Mouse (Mus musculus) forebrain, embryonic 12.5 days (tissue): ENCODE data around the gene Gm12258. TPM values are rescaled to one million over a fixed set of nuclear protein-coding genes. Genes with fewer than 3 reads are reported as not detected.
A peak's percentile ranks its signal among the peaks of the same experiment; 100 is the strongest.
"Not testable (repeated sequence)": the region's sequence is repeated elsewhere in the genome, so short reads cannot be mapped to it uniquely, and the experiment has no call there.

Experiments used
- ATAC-seq: fragments of 200-750 bp; cut with Nextera tagmentation; 2 replicates; pipeline ENCODE4 v1.8.0; 2017; ENCODE audit warnings: moderate TSS enrichment; ENCODE audit not compliant: low FRiP score
- H3K27ac ChIP-seq: fragments of 300-500 bp; sonication (generic); 2 replicates; pipeline ENCODE4 v1.5.1; 2016; ENCODE audit warnings: mild to moderate bottlenecking
- H3K27me3 ChIP-seq: fragments of 300-500 bp; sonication (generic); 2 replicates; pipeline ENCODE4 v1.6.1; 2016; ENCODE audit warnings: mild to moderate bottlenecking
- H3K36me3 ChIP-seq: fragments of 300-500 bp; sonication (generic); replicated peaks from 2 replicates; pipeline ENCODE4 v1.6.1; 2016; ENCODE audit warnings: mild to moderate bottlenecking
- H3K4me1 ChIP-seq: fragments of 300-500 bp; sonication (generic); 2 replicates; pipeline ENCODE4 v1.6.1; 2016
- H3K4me2 ChIP-seq: fragments of 300-500 bp; sonication (generic); 2 replicates; pipeline ENCODE4 v1.6.1; 2016; ENCODE audit warnings: mild to moderate bottlenecking, moderate library complexity
- H3K4me3 ChIP-seq: fragments of 300-500 bp; sonication (generic); replicated peaks from 2 replicates; pipeline ENCODE4 v1.5.1; 2016; ENCODE audit warnings: mild to moderate bottlenecking
- H3K9ac ChIP-seq: fragments of 300-500 bp; sonication (generic); 2 replicates; pipeline ENCODE4 v1.6.1; 2016; ENCODE audit warnings: mild to moderate bottlenecking
- H3K9me3 ChIP-seq: fragments of 300-500 bp; sonication (generic); 2 replicates; pipeline ENCODE4 v1.6.1; 2016
- WGBS: fragments of 180-500 bp; shearing (Covaris S2); methylation state at CpG from one replicate; pipeline ENCODE4 v1.1.7; 2016; 5-methylcytosine and 5-hydroxymethylcytosine counted together
- polyA plus RNA-seq: library from polyadenylated mRNA; unstranded; fragments of >200 nt; fragmentation: Nextera tagmentation; extraction: Ambion mirVana; gene quantifications from 2 replicates; pipeline ENCODE4 v1.2.1, GENCODE M21; 2016

Gm12258 gene
- polyA plus RNA-seq, result 15.5 and 15.9 TPM in 2 replicates

GRCm38 (mm10) chr11:58846919-58847461, at the start of gene Gm12258:
TSS of gene Gm12258 (plus strand) at chr11:58847158.
- WGBS, result under 1% methylated on average over 24 of the region's 24 CpGs
- peak within 1 kb of the TSS; percentile 74 for H3K27ac ChIP-seq

DNA sequence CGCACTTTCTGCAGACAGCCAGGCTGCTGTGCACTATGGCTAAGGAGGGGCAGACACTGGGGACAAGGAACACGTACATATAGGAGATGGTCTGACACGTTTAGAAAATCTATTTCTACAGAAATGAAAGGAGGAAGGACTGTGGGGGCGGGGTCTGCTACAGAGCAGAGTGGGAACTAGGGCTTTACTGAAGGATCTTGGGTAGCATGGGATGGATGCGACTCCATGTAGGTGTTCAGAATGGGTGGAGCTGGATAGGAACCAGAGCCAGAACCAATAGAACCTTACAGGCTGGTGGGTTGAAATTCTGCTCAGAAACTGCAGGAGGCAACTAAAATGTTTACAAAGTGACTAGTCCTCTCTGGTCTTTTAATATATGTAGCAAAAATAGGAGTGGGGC, 47.2 kb upstream of the Gm12258 start:
- H3K9ac ChIP-seq, result no peak overlapping the region
- 83% methylated on average over 5 of the region's 5 CpGs for WGBS
- H3K4me2 ChIP-seq, result no peak overlapping the region
- H3K4me1 ChIP-seq, result peaks cover 15% of the 10 kb centered on the region
- no peak for ATAC-seq
- no peaks in the 10 kb centered on the region for H3K9me3 ChIP-seq
- no peak overlapping the region for H3K27ac ChIP-seq
- H3K4me3 ChIP-seq, result no peak overlapping the region
- no peaks in the 10 kb centered on the region for H3K27me3 ChIP-seq
- H3K36me3 ChIP-seq, result no peaks in the 10 kb centered on the region

More at GRCm38 (mm10) chr11:58846919-58847461, at the start of gene Gm12258:
- peak; percentile 100 for ATAC-seq
- H3K9ac ChIP-seq, result peak within 1 kb of the TSS; percentile 81
- H3K27me3 ChIP-seq, result no peaks in the 10 kb centered on the region
- no peaks in the 10 kb centered on the region for H3K9me3 ChIP-seq
- H3K4me3 ChIP-seq, result peak within 1 kb of the TSS; percentile 82
- peak within 1 kb of the TSS; percentile 87 for H3K4me2 ChIP-seq
- H3K36me3 ChIP-seq, result peaks cover 24% of the 10 kb centered on the region
- peaks cover 9% of the 10 kb centered on the region for H3K4me1 ChIP-seq

DNA sequence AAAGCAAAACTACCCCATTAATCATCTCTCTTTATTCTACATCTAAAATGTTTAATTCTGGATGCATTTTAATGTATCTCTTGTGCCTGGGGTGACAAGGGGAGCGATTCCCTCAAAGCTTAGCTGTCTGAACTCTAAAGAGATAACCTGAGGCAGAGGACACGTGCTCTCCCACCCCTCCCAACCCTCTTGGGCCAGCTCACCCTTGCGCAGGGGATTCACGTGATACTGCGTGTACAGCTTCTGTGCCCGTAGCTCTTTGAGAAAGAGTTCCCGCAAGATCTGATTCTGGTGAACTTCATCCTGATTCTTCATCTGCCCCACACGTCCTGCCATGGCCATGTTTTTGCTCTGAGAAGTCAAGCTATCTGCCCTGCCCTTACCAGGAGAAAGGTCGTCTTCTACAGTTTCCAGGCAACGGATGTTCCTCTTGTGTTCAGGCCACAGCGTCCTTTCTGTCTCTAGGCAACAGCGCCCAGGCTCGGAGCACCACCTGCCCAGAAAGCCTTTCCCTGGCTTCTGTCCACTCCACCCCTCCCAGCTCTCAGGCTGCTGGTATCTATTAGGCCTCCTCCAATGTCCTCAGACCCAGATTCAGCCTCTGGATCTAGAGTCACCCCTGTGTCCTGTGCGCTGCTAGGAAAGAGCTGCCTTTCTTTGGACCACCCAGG, 45.3 kb upstream of the Gm12258 start, which contains the start of gene Fam183b:
Fam183b (minus strand) TSS at position 403 of the 671 bp plus-strand sequence.
- Histone ChIP-seq H3K4me2 (peak within 1 kb of the TSS; percentile 36), H3K9ac (no peak within 1 kb of the TSS), H3K36me3 (no peaks in the 10 kb centered on the region), H3K4me3 (no peak within 1 kb of the TSS), H3K27me3 (no peaks in the 10 kb centered on the region), H3K4me1 (peaks cover 15% of the 10 kb centered on the region), H3K27ac (no peak within 1 kb of the TSS), H3K9me3 (no peaks in the 10 kb centered on the region)
- 0 out of 2 replicates have a peak, but pooled peaks have one; percentile 53 for ATAC-seq
- WGBS, result 31% methylated on average over 14 of the region's 14 CpGs

DNA sequence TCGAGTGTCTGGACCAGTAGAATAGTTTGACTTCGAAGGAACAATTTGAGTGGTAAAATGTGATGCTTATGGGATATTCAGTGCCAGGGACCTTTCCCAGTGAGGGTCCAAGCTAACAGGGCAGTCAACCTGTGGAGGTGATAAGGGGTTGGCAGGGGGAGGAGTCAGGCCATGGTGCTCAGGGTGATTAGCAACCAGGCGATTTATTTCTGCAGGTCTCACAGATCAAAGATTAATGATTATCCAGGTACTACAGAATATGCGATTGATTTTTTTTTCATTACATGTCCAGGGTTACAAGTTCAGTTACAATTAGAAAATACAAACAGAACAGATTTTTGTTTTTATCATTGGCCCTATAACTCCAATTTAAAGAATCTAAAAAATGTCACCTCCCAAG, 43.1 kb upstream of the Gm12258 start:
- no peak overlapping the region for H3K4me2 ChIP-seq
- H3K4me1 ChIP-seq, result peaks cover 15% of the 10 kb centered on the region
- no peaks in the 10 kb centered on the region for H3K27me3 ChIP-seq
- no peak overlapping the region for H3K9ac ChIP-seq
- H3K9me3 ChIP-seq, result no peaks in the 10 kb centered on the region
- no peaks in the 10 kb centered on the region for H3K36me3 ChIP-seq
- WGBS, result 82% methylated on average over 4 of the region's 4 CpGs
- no peak overlapping the region for H3K4me3 ChIP-seq
- no peak for ATAC-seq
- no peak overlapping the region for H3K27ac ChIP-seq

DNA sequence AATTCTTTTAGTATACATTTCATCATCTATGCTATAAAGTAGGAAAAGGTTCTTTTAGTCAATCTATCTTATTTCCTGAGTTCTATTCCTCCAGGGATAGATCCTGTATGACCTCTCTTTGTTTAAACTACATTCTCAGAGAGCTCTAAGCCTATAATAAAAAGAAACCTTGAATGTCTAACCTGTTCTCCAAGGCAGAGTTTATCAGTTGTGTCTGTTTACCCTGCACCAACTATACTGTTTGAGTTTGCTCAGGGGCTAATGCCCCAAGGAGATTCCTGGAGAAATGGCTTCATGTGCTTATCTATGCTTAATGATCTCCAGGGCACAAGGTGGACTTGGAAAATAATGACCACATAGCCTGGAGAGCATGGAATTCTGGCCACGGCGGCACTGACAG, 42.6 kb upstream of the Gm12258 start:
- no peaks in the 10 kb centered on the region for H3K9me3 ChIP-seq
- no peak overlapping the region for H3K27ac ChIP-seq
- no peak overlapping the region for H3K9ac ChIP-seq
- no peak overlapping the region for H3K4me3 ChIP-seq
- no peaks in the 10 kb centered on the region for H3K36me3 ChIP-seq
- no peaks in the 10 kb centered on the region for H3K27me3 ChIP-seq
- ATAC-seq, result no peak
- 79% methylated on average over 2 of the region's 2 CpGs for WGBS
- no peak overlapping the region for H3K4me2 ChIP-seq
- peaks cover 15% of the 10 kb centered on the region for H3K4me1 ChIP-seq

- 3% methylated on average over 1 of the region's 1 CpGs for WGBS
These were observed 35.0 kb upstream of the Gm12258 start for GRCm38 (mm10) chr11:58812001-58812400.

GRCm38 (mm10) chr11:58814700-58815099, 32.3 kb upstream of the Gm12258 start, which contains the start of gene Olfr313:
TSS of gene Olfr313 (plus strand) at chr11:58815000.
- not testable (repeated sequence) for H3K4me3 ChIP-seq, H3K27ac ChIP-seq, H3K36me3 ChIP-seq, H3K4me1 ChIP-seq, H3K9me3 ChIP-seq, H3K27me3 ChIP-seq, H3K4me2 ChIP-seq, ATAC-seq, H3K9ac ChIP-seq
- 75% methylated on average over 1 of the region's 1 CpGs for WGBS

More at GRCm38 (mm10) chr11:58812001-58812400, 35.0 kb upstream of the Gm12258 start:
- H3K36me3 ChIP-seq, result no peaks in the 10 kb centered on the region
- no peak overlapping the region for H3K4me2 ChIP-seq
- H3K9ac ChIP-seq, result no peak overlapping the region
- no peaks in the 10 kb centered on the region for H3K9me3 ChIP-seq
- no peaks in the 10 kb centered on the region for H3K27me3 ChIP-seq
- no peaks in the 10 kb centered on the region for H3K4me1 ChIP-seq
- no peak for ATAC-seq
- H3K27ac ChIP-seq, result no peak overlapping the region
- H3K4me3 ChIP-seq, result no peak overlapping the region

- Histone ChIP-seq H3K9me3 (no peaks in the 10 kb centered on the region), H3K9ac (no peak overlapping the region), H3K4me2 (no peak overlapping the region), H3K4me1 (no peaks in the 10 kb centered on the region), H3K4me3 (no peak overlapping the region), H3K36me3 (no peaks in the 10 kb centered on the region), H3K27ac (no peak overlapping the region), H3K27me3 (no peaks in the 10 kb centered on the region)
- 94% methylated on average over 1 of the region's 1 CpGs for WGBS
- ATAC-seq, result no peak
These were observed 31.3 kb upstream of the Gm12258 start for GRCm38 (mm10) chr11:58815676-58816075.

DNA sequence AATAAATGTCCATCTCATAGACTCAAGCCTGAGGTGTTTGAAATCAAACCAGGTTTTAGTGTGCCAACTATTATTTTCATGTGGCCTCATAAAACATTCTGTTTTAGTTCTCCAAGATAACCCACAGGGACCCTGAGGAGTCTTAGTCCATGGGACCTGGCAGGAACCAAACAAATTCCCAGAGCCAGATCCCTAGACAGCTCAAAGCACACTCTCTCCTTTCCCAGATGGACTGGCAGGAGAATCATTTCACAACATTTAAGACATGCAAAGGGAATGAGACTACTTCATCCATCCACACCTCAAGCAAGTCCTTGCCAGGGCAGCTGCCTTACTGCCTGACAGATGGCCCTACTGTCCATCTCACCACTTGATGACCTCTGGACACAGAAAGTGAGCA, 18.0 kb upstream of the Gm12258 start, which contains the start of gene Olfr312:
Olfr312 (plus strand) TSS at position 301 of the 400 bp plus-strand sequence.
- not testable (repeated sequence) for H3K9me3 ChIP-seq, H3K27me3 ChIP-seq, ATAC-seq, H3K36me3 ChIP-seq, H3K4me1 ChIP-seq, H3K9ac ChIP-seq, H3K4me2 ChIP-seq, H3K27ac ChIP-seq, H3K4me3 ChIP-seq

GRCm38 (mm10) chr11:58829764-58830163, 17.2 kb upstream of the Gm12258 start:
- Histone ChIP-seq H3K4me1 (no peaks in the 10 kb centered on the region), H3K27me3 (no peaks in the 10 kb centered on the region), H3K9me3 (no peaks in the 10 kb centered on the region), H3K36me3 (no peaks in the 10 kb centered on the region), H3K9ac (no peak overlapping the region), H3K4me3 (no peak overlapping the region), H3K4me2 (no peak overlapping the region), H3K27ac (no peak overlapping the region)
- 89% methylated on average over 3 of the region's 3 CpGs for WGBS
- ATAC-seq, result no peak

DNA sequence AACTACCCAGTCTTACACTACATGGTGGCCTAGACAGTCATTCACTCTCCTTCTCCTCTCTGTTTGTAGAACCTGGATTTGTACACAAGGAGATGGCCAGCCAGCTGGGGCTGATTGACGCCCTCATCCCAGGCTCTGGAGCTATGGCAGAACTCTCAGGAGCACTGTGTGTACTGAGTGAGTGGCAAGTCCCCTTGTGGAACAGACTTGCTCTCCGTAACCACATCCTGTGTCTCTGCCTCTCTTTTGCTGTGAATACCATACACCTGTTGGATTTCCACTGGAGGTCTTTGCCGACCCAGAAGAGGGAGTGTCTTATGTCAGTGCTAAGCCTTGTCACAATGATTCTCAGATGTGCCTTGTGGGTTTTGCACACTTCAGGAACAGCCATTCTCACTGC, 14.4 kb upstream of the Gm12258 start:
- H3K4me3 ChIP-seq, H3K27ac ChIP-seq, H3K4me1 ChIP-seq, H3K27me3 ChIP-seq, H3K9ac ChIP-seq, H3K36me3 ChIP-seq, H3K9me3 ChIP-seq, ATAC-seq, H3K4me2 ChIP-seq: not testable (repeated sequence)
- WGBS, result 78% methylated on average over 3 of the region's 3 CpGs

DNA sequence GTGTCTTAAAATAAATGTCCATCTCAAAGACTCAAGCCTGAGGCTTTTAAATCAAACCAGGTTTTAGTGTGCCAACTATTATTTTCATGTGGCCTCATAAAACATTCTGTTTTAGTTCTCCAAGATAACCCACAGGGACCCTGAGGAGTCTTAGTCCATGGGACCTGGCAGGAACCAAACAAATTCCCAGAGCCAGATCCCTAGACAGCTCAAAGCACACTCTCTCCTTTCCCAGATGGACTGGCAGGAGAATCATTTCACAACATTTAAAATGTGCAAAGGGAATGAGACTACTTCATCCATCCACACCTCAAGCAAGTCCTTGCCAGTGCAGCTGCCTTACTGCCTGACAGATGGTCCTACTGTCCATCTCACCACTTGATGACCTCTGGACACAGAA, 8.0 kb upstream of the Gm12258 start, which contains the start of gene Olfr311:
Olfr311 (plus strand) TSS at position 301 of the 400 bp plus-strand sequence.
- H3K9me3 ChIP-seq, ATAC-seq, H3K4me1 ChIP-seq, H3K9ac ChIP-seq, H3K36me3 ChIP-seq, H3K27me3 ChIP-seq, H3K4me3 ChIP-seq, H3K4me2 ChIP-seq, H3K27ac ChIP-seq: not testable (repeated sequence)

DNA sequence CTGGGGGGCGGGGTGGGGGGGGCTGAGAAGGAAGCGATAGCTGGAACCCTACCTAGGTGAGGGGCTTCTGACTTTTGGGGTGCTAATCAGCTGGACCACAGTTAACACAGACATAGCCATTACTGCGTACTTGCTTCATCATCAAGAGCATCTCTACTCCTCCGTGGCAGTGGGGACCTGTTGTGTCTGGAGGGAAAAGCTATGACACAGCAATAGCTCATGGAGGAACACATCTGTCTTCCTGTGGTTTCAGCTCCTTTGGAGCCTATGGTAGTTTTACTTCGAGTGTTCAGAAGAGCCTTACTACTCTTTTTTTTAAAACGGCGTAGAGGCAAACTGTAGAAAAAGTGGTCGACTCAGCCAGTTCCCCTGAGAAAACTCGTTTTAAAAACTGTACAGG, 678 bp downstream of the Gm12258 start:
- ATAC-seq, result no peak
- H3K4me1 ChIP-seq, result peaks cover 9% of the 10 kb centered on the region
- H3K9me3 ChIP-seq, result no peaks in the 10 kb centered on the region
- 51% methylated on average over 9 of the region's 9 CpGs for WGBS
- H3K27ac ChIP-seq, result no peak overlapping the region
- no peaks in the 10 kb centered on the region for H3K27me3 ChIP-seq
- H3K9ac ChIP-seq, result peak overlapping the region; percentile 81
- peak overlapping the region; percentile 82 for H3K4me3 ChIP-seq
- H3K4me2 ChIP-seq, result peak overlapping the region; percentile 87
- peaks cover 27% of the 10 kb centered on the region for H3K36me3 ChIP-seq
